Mouse (Mus musculus) 3T3-L1 (cell line): ENCODE data around the gene Shd.

ENCODE experiments used
- DNase-seq: peaks from one replicate; pipeline ENCODE4 v3.0.0-alpha.2; 2015; ENCODE audit warnings: low read depth, low spot score

The Shd gene

DNA sequence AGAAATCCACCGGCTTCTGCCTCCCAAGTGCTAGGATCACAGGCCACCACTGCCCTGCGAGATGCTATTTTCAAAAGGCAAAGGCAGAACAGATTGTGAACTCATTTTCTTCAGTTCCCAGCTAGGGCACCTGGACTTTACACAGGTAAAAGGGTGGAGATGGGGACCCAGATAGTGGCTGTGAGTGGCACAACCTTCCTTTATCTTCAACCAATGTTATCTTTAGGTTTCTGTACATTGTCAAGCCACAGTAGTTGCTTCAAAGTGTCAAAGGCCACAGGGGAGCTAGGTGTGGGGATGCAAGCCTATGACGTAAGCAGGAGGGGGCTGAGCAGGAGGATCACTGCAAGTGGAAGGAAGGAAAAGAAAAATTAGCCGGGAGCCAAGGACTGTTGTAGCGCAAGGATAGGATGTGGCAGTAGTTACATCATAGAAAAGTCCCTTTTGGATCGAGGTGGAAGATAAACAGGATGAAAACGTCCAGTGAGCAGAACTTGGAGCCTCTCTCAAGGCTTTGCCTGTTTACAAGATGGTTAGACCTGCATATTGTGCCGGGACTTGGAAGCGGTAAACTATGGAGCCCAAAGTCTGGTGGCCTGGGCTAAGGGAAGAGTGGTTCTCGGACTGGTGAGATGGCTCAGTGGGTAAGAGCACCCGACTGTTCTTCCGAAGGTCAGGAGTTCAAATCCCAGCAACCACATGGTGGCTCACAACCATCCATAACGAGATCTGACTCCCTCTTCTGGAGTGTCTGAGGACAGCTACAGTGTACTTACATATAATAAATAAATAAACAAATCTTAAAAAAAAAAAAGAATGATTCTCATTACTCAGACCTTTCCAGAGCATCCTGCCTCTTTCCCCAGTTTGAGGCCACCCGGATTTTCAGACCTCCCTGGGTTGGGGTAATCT lies 37.4 kb downstream of the Shd start:
- DNase-seq, result peak; percentile 45

DNA sequence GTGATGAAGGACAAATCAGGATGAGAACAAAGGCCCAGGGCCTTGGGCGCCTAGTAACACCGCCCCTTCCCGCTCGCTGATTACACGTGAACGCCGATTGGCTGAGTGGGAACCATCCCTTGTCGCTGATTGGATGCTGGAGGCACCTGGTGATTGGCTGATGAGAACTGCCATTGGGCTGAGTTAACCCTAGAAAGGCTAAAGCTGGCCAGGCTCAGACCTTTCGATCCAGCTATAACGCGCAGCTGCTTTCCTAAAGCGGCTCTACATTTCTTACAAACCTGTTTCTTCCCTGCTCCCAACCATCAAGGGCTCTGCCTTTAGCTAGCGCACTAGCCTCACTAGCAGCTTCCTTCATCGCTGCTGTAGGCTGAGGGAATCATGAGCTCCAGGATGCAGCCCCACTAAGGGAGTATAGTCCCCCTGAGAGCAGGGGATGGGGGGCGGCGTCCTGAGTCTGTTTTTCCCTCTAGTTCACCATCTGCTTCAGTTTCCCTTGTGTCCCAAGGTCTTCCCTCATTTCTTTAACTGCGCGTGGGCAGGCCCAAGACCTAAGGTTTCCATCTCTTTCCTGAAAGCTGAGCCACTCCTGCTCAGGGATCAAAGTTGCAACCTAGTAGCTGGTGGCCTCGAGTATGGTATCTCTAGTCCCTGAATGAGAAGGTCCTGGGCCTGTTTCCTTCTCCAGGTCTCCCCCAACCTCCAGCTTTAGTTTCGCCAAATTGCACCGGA lies 38.3 kb downstream of the Shd start:
- DNase-seq, result peak; percentile 99

DNA sequence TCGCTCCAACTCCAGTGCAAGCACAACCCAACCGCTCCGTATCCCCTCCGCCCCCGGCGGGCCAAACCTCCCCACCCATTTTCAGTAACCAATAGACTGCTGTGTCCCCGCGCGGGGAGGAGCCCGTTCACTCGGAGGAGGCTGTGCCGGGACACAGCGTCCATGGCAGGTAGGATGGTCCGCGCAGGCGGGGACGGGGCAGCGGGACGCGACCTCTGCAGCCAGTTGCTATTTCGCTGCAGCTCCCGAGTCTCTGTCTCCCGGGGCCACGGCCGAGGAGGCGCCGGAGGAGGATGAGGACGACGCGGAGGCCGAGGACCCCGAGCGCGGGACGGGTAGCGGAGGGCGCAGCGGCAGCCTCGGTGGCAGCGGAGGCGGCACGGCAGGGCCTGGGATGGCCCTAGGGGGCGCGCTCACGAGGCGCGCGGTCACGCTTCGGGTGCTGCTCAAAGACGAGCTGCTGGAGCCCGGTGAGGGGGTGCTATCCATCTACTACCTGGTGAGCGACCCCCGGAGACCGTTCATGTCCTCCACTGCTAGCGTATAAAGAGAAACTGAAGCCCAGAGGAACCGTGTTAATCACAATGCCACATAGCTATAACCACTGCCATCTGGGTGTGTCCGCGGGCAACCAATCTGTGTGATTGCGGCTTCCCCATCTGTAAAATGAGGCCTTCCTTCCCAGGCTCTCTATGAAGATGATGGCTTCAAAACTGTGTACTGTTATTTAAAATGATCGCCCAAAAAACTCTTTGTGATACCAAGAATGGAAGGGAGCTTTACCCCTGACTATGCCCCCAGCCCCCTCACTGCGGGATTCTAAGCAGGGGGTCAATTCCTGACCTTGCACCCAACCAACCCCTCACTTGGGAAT lies 39.1 kb downstream of the Shd start:
- DNase-seq, result peak; percentile 90

DNA sequence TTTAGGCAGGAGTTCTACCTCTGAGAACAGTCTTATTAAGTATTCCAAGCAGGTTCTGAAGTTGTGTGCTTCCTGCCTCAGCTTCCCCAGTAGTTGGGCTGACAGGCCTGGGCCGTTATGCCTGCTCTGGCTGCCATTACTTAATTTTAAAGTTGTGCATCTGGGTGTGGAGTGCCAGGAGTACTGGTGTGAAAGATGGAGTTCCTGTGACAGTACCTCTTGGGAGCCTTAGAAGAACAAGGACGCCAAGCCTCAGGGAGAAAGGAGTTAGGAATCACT lies 39.6 kb downstream of the Shd start:
- DNase-seq, result no peak

DNA sequence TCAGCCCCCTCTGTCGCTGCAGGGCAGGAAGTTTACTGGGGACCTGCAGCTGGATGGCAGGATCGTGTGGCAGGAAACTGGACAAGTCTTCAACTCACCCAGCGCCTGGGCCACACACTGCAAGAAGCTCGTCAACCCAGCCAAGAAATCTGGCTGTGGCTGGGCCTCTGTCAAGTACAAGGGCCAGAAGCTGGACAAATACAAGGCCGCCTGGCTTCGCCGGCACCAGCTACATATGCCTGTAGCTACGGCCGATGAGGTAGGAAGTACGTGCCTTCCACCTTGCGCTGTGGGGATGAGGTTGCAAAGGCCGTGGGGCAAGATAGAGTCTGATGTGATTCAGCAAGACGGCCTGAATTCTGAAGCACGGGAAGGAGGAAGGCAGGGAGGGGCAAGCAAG lies 40.0 kb downstream of the Shd start:
- peak; percentile 33 for DNase-seq

DNA sequence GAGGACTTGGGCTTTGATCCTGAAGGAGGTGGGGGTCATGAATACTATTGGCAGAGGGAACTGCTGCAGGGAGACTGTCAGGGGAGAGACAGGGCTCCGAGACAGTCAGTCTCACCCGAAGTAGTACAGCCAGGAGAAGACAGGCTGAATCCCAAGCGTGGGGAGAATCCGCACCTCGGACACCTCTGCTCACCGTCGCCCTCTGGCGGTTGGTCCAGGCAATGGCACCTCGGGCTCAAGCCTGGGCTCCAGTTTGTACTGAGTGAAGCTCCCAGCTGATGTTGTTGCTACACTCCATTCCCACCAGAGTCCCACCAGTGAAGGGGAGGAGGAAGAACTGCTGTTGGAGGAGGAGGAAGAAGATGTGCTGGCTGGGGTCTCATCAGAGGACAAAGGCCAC lies 40.4 kb downstream of the Shd start:
- DNase-seq, result peak; percentile 86

DNA sequence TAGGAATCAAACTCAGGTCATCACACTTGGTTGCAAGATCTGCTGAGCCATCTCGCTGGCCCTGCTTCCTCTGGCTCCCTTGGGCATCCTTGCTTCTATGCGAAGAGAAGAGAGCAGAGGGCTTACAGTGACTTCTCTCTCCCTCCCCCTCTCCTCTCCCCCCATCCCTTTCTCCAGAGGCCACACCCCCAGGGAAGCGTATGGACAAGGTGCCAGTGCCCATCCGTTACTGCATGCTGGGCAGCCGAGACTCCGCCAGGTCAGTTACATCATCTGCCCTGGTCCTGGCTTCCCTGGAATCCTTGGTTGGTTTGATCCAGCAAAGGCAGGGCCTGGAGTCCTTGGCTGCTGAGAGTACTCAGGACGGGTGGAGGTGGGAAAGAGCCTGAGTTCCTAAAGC lies 41.2 kb downstream of the Shd start:
- DNase-seq, result no peak

DNA sequence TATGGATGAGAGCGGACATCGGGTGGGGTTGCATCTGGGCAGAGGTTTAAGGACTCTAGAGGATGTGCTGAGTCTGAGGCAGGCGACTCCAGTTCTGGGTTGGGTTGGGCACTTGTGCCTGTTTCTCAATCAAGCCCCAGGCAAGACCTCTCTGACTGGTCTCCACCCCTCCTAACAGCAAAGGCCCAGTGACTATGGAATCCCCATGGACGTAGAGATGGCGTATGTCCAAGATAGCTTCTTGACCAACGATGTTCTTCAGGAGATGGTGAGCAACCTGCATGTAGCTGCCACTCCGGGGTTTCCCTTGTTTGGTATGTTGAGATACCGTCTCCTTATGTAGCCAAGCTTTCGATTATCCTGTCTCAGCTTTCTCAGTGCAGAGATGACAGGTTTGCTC lies 45.0 kb downstream of the Shd start:
- peak; percentile 57 for DNase-seq

DNA sequence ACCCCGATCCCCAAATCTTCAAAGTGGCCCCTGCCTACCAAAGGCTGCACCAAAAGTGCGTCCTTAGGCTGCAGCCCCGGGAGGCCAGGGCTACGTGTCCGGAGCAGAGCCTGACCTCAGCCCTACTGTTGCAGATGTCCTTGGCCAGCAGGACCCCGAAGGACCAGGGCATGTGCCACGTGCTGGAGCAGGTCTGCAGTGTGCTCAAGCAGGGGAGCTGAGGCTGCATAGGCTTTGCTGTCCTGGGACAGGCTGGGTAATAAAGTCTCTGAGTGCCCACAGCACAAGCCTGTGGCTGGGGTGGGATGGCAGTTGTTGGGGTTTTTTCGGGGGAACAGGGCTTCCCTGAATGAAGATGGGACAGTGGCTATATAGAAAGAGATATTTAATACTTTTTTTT lies 46.1 kb downstream of the Shd start:
- DNase-seq, result no peak

DNA sequence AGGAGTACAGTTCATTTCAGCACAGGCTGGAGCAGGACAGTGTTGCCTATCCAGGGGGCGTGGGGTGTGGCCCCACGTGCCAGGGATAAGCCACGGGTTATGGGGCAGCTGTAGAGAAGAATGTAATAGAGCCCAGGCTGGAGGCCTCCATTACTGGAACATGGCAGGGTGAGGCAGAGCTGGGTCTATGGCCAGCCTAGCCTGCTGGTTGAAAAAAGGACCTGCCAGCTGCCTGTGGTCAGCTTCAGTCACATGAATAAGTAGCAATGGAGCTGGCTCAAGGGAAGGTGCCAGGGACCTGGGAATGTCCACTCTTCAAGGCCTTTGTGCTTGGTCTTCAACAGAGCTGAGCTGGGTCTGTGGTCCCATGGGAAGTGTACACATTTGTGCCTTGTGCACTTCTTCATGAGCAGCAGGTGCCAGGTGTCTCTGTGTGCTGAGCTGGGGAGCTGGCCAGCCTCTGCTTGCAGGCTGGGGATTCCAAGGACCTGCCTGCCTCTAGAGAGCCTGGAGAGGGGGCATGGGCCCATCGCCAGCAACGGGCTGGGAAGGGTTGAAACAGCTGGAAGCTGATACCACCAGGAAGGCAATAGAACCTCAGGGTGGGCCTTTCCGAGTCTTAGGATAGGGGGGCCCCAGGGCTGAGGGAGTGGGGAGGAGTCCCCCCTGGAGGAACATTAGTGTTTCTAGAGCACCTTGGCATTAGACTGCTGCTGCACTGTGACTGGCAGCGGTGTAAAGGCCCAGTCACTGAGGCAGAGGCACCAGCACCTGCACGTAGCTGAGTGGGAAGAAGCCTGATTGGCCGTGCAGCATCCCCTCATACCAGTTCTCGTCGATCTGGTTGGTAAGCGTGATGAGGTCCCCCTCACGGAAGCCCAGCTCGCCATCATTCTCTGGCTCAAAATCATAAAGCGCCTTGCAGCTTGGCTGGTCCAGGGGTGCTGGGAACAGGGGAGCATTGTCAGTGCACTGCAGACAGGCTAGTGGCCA lies 46.8 kb downstream of the Shd start:
- peak; percentile 23 for DNase-seq

DNA sequence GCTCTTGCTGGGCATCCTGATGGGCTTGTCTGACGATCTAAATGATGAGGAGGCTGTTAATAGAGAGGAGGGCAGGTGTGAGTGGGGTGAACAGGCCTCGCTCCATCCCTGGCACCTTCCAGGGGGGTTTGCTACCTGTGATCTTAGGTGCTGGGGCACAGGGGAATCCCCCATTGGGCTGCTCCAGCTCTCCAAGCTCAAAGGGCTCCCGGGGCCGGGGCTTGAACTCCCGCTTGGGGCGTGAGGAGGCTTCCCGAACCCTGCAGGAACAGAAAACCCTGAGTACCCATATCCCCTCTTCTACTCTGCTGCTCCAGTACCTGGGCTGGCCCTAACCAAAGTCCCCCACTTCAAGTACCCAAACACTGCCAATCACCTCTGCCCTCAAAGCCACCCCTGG lies 47.6 kb downstream of the Shd start:
- DNase-seq, result no peak

DNA sequence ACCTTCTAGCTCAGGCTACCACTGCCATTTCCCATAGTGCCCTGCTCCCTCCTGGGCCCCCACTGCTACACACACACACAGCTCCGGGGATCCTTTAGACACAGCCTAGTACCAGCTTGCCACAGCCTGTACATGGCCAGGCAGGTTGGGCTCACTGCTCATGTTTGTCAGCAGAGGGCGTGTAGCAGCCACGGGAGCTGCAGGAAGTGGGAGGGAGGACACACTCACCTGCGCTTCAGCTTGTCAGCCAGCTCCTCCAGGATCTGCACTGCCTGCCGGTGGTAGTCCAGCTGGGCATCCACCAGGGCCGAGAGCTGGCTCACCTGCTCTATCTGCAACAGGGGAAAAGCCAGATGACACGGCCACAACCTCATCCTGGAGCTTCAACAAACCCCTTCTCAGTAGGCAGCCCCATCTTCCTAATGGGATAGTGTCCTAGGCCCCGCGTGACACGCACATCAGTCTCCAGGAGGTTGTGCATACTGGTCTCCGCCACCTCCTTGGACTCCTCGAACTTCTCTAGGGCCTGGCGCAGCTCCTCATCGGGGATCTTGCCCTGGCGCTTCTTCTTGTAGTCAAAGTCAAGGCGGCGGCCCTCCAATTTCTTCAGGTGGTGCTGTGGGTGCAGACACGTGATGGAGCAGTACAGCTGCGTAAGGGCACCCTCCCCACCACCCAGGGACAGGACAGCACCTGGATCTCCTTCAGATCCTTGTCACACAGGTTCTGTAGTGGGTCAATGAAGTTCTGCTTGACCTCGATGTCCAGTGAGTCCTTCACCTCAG lies 48.3 kb downstream of the Shd start:
- DNase-seq, result peak; percentile 52

DNA sequence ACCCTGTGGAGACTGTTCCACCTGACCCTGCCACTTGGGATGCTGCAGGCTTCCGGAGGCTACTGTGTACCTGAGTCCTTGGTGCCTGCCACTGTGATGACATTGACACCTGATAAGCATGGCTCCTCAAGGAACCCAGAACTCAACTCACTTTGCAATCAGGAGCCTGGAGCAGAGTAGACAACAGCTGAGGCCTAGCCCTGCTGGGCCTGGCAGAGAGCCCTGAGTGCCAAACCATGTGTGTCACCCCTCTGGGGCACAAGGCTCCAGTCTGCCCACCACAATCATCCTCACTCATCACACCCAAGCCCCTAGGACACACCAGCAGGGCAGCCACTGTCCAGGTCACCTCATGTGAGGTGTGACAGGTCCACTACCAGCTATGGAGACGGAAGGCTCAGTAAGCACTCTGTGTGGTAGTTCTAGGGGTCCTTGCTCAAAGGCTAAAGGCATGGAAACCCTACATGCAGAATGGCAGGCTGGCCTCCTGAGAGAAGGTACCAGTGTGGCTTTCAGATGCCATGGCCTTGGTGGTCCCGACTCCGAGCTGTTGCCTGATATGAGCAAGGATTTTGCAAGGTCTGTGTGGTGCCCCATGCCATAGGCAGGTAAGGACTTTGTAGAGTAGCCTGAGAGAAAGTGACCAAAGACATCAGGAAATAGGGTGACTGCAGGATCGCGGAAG lies 50.3 kb downstream of the Shd start:
- no peak for DNase-seq

DNA sequence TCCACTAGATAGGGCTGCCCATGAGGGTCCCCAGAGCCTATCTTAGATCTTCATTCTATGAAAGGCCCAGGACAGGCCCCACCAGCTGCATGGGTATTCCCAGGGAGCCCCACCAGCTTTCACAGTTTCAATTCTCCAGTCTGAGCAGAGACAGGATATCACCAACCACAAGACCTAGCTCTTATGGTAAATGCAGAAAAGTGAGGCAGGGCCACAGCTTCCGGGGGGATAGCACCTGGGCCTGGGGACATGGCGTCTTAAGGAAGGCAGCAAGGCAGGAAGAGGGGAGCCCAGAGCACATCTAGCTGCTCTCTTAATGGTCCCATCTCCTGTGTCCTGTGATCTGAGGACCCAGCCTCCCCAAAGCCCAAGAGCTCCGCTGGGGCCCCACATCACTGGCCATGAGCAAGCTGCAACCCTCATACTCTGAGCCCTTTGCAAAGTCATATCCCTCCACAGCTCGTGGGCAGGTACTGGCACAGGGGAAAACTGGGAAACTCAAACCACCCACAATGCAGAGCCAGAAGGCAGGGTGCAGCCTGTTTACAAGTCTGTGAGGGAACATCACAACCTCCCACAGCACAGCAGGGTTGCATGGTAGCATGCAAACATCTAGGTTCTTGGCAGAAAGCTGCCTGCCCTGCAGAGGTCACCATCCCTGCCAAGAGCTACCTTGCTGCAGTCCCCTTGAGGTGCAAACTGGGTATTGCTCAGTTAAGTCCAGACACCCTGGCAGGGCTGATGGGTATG lies 51.1 kb downstream of the Shd start:
- no peak for DNase-seq

DNA sequence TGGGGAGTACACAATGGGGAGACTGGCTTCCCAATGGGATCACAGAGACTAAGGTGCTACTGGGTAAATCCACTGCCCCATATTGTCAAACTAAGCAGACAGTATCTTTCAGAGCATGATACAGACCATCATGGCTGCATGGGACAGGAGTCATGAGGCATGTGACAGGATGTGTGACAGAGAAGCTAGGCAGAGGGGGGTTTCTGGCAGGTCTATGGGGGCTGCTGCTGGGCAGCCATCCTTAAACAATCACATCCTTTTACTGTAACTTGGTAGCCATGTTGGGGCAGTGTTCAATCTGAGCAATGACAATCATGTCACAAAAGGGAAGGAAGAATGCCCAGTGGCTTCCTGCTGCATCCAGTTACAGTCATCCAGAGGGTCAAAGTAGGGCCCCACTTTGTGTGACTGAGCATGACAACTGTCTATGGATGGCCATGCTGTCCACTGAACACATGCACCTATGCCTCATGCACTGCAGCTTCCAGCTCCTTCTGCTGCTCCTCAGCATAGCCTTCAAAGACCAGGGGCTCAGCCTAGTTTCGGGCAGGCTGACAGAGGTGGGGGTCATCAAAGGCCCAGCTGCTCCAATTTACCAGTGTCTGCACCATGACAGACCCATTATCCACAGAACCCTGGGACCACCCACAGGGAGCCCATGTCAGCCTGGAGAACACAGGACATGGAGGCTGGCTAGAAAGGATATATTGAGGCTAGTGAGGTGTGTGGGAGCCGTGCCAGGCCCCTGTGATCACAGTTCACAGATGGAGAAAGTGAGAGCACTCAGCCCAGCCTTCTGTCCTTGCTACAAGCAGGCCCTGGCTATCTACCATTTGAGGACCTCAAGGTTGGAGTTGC lies 52.1 kb downstream of the Shd start:
- no peak for DNase-seq

DNA sequence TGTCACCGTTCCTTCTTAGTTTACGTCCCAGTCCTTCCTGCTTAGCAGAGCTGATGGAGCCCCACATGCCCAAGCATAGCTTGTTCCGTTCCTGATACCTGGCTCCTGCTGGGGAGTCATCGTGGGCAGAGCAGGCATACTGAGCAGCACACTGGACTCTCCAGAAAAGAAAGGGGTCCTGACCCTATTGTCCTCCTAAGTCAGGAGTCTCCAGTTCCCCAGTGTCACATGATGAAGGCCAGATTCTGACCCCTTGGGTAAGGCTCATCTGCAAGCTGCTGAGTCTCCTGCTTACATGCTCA lies 52.7 kb downstream of the Shd start:
- DNase-seq, result no peak

DNA sequence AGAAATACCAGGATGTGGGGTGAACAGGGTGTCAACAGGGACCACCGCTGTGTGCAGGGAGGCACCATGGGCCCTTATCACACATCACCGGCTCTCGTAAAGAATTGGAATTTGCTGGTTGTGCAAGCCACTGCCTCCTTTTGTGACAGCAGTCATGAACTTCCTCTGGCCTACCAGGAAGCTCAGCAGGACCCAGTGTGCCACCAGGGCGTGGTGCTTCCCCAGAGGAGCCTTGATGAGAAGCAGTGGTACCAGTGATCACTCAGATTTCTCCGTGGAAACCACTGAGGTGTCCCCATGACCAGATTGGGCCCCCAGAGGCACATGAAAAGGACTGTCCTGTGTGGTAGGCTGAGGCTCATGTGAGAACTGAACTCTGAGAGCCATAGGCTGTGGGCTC lies 53.1 kb downstream of the Shd start:
- DNase-seq, result no peak

DNA sequence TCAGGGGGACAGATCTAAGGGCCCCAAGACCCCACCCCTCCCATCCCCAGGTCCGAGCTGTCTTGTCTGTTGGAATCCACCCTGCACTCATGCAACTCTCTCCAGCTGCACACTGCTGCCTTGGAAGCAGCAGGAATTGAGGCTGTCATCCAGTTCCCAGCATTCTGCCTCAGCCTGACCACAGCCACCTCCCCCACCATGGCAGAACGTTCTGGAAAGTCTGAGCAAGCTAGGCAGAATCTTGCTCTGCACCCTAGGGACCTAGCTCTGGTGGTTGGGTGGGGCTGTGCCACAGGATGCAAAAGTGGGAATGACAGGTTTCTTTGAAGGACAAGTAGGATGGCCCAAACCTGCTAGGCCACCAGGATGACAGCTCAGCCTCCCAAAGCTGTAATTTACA lies 54.2 kb downstream of the Shd start:
- DNase-seq, result peak; percentile 84
